Mouse (Mus musculus) mature B cell (primary cell): ENCODE measurements at regions not wholly inside any gene's neighbourhood (a gene's known extent, or its start where the extent isn't known, plus 50 kb on each side); places are given as distances from the start of the nearest gene placed in this dataset.
"Not testable (repeated sequence)": the region's sequence is repeated elsewhere in the genome, so short reads cannot be mapped to it uniquely, and the experiment has no call there.

Experiments used
- in situ Hi-C: fragments of 300-500 bp; cut with MboI; formaldehyde crosslinking; loops from 2 replicates; pipeline ENCODE4 v1.14.3; 2019

DNA sequence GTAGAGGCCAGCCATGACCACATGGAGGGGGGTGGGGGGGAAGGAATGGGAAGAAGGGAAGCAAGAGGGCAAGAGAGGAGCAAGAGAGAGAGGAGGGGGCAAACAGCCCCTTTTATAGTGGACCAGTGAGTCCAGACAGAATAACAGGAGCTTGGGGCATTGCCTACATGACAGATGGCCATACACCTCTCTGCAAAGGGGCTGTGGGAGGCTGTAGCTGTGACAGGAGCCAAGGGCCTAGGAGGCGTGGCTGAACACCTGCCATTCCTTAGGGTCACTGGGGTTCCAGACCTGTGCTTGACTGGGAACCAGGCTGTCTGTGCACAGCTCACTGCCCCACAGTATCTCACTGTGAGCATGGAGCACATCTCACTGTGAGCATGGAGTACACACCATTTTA lies 157.0 kb upstream of the Ipo5 start:
- in situ Hi-C loops: no loop called here

DNA sequence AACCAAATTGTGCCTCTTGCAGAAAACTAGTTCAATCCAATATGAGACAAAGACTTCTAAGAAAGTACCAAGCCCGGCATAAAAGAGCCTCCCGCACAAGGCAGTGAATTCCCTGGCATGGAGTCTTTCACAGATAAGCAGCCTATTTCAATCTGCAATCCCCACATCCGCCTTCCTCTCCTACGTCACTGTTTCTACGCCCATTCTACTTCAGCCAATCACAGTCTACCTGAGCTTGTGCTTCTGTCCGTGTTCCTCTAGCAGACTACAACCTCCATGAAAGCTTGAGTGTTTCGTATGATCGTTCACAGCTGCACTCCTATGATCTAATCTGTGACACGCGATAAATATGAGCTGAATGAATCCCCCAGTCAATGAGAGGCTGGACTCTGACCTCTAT lies 155.6 kb upstream of the Ipo5 start:
- in situ Hi-C loops: no loop called here

DNA sequence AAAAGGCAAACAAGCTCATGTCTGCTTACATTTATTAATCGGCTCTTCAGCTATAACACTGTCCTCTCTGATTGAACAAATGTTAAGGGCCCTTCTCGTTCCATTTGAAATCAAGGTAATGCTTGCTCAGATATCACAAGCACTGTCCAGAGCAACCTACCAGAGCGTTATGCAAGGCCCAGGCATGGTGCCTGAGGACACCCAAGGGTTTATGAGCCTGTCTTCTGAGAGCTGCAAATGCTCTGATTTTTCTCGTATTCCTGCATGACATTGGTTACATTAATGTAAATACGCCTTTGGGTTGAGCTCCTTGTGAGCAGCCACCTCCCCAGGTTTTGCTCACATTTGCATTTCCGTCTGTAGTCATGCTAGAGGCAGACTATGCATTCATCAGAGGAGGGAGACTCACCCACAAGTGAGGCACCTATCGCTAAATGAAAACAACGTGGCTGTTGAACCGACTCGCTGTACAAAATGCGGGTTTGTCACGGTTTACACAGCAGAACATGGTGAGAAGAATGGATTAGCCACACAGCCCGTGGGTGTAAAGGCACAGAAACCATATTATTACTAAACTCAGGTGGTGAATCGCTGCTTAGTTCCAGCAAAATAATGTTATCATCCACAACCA lies 152.7 kb upstream of the Ipo5 start:
- in situ Hi-C loops: no loop called here

DNA sequence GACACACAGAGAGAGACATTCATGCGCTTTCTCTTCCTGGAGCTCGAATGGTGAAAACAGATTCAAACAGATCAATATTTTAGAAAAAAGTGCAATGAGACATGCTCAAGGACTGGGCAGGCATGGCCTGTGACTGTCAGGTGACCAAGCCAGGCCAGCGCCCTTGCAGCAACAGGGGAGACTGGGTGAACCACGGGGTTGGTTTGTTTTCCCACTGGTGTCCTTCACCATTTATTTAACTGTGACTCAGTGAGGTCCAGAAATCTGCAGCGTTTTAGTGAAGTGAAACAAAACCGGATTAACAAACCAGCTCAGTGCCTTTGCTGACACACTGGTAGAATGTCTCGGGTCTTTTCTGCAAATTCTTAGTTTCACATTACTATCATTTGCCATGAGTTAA lies 148.9 kb upstream of the Ipo5 start:
- in situ Hi-C loops: no loop called here

DNA sequence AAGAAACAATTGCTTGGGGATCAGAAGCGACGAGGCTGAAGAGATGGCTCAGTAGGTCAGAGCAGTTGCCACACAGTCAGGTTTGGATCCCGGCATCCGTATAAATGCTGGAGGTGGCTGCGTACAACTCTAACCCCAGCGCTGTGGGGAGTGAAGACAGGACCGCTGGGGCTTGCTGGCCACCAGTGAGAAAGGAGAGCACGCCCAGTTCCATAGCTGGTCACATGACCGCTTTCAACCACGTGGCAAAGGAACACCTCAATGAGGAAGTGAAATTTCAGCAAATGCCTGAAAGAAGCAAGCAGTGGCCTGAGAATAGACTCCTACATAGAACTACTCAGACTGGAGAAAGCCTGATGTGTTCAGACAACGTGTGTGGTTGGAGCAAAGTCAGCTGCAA lies 148.3 kb upstream of the Ipo5 start:
- in situ Hi-C loops: no loop called here

DNA sequence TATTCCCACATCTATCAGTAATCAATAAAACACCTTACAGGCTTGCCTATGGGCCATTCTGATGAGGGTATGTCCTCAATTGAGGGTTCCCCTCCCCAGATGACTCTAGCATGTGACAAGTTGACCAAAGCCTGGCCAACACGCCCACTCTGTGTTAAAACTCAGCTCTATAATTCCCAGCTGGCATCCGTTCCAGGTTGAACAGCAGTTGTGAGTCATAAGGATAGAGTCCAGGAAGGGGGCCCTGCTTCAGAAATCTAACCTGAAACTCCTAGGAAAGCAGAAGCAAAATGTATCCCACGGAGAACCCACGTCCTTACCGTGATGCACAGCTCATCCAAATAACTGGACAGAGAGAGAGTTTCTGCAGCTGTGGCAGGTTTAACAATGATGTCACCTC lies 147.2 kb upstream of the Ipo5 start:
- in situ Hi-C loops: no loop called here

DNA sequence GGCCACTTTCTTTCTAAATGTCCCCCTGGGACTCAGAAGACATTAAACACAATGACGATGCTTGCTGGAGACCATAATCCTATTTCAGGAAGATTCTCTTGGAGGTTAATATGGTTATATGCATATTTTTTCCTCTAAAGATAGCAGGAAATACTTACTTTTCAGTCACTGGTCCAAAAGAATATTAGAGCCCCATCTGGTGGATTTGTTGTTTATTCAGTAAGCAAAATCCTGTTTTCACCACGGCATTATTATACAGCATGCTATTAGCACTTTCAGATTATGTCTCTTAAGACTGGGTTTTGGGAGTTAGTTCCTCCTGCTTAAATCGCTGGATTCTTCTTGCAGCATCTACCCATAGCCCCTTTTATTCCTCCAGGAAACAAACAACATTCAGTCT lies 146.6 kb upstream of the Ipo5 start:
- in situ Hi-C loops: no loop called here

DNA sequence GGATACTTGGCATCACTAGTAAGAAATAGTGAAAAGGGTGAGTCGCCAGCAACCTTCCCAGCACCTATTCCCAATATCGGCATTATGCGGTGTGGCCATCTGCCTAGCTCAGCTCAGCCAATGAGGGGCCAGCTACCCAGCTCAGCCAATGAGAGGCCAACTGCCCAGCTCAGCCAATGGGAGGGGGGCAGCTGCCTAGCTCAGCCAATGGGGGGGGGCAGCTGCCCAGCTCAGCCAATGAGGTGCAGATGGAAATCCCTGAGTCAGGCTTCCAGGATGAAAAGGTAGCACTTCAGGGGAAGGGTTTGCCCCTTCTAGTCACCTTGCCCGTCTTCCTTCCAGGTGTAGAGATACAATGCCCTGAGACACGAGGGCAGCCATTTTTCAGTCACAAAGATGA lies 144.6 kb upstream of the Ipo5 start:
- in situ Hi-C loops: no loop called here

DNA sequence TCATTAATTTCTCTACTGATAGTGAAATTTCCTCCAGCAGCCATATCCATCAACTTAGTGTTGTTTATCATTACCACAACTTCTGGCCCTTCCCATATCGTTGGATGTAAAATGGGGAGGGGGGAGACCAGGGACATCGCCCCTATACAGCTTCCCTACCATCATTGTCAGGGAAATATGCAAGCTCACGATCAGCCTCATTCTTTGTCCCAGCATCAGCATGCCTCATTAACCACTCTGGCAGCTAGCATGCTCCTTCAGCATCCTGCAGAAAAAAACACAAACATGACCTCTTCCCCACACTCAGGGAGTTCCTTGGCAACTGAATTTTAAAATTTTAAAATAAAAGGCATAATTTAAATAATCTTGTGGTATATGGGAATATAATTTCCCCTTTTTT lies 140.4 kb upstream of the Ipo5 start:
- in situ Hi-C loops: no loop called here

DNA sequence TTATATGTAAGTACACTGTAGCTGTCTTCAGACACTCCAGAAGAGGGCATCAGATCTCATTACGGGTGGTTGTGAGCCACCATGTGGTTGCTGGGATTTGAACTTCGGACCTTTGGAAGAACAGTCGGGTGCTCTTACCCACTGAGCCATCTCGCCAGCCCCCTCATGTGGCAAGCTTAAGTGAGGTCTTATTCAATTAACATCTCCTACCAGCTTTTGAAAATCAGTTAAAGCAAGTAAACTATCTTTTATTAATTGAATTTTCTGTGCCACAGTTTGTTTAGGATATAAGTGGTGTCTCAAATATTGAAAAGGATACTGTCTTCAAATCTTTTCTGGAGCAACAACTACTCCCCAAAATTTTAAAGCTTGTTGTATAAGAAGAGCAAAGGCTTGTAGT lies 138.0 kb upstream of the Ipo5 start:
- in situ Hi-C loops: not testable (repeated sequence)

DNA sequence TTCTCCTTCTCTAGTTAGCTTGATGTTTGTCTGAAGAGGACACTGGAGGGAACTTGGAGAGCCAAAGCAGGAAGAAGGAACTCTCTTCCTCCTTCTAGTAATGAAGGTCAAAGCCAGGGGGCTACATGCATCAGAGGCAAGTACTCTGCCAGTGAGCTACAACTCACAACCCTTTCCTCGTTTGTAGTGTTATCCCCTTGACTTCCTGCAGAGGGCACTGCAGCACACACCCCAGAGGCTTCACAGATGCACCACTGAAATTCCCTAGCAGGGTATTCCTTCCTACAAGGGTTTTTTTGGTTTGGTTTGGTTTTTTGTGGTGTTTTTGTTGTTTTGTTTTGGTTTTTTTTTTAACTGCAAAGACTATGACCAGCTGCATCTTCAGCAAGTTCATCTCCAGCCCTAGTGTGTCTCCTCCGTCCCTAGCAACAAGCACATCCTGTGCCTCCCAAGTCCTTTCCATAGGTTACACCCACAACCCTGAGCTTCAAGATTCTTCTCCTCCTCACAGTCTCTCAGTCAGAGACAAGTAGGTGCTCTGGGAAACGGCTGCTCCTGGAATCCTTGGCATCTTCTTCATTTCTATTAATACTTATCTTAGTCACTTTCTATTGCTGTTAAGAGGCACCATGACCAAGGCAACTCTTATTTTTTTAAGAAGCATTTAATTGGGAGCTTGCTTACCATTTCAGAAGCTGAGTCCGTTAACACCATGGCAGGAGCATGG lies 119.0 kb upstream of the Ipo5 start:
- in situ Hi-C loops: no loop called here

DNA sequence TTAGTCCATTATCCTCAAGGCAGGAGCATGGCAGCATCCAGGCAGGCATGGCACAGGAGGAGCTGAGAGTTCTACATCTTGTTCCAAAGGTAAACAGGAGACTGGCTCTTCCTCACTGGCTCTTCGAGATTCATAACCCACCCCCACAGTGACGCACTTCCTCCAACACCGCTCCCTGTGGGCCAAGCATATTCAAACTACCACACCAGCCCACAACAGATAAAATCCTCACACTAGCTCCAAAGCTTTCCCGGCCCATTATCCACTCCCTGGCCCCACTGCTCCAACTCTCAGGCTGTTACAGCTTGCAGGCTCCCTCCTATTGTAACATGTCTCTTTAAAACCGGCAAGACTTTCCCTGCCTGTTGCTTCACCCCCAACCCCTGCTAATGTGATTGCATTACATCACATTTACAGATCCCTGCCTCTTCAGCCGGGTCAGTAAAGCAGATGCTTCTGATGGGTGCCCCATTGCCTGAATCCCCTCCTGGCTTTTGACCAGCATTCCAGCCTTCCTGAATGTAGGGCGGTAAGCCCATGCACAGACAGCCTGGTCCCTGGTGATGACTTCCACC lies 113.0 kb upstream of the Ipo5 start:
- in situ Hi-C loops: no loop called here

DNA sequence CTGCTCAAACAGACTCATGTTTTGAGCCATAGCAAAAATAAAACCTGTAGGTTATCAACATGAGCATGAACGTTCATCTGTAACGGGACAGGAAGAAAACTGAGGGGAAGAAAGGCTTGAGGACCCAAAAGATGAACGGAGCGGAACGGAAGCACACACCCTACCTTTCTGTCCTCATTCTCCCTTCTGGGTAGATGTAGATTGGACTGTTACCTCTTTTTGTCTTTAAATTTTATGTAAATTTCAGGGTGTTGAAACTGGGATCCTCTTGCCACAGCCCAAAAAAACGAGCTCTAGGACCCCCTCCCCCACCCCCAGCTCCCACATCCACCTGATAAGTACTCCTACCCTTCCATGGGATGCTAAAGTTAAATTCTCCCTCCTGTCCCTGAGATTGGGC lies 107.8 kb upstream of the Ipo5 start:
- in situ Hi-C loops: no loop called here

DNA sequence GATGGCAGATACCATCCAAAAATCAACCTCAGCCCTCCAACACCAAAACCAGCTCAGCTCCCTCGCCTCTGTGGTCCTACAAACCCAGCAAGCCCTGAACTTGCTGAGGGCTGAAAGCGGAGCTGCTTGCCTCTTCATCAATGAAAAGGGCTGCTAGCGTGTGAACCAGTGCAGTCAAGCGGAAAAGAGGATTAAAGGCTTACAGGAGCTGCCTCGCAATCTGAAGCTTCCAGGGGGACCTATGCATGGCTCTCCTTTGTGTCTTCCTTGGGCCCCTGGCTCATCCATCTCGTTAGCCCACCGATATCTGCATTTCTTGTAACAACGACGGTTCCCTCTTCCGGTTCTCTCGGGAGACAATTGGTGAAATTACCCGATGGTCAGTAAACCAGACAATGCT lies 107.3 kb upstream of the Ipo5 start:
- in situ Hi-C loops: no loop called here

DNA sequence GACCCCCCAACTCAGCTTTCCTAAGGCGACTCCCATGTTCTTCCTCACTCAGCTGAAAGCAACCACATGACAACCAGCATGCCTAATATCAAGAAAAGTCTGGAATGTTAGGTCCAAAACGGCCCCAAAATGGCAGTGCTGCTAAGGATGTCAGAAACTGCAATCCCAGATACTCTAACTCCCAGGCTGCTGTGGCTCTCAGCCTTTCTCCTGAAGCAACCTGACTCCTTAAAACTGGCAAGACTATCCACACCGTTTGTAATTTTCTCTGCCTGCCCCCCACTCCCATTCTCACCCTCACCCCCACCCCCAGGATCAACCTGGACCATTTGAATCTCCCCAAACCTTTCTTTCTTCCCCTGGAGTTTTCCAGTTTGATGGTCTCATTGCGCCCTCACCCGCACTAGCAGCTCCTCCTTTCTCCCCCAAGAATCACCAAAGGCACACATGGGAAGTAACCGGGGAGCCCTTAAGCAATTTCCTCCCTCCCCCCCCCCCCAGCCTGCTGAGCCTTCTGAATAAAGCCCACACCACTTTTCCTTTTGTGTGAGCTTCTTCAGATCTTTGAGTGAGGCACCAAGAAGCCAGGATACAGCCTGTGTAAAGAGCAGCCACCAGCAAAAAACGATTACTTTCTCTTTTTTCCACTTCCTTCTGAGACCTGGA lies 106.7 kb upstream of the Ipo5 start:
- in situ Hi-C loops: no loop called here

DNA sequence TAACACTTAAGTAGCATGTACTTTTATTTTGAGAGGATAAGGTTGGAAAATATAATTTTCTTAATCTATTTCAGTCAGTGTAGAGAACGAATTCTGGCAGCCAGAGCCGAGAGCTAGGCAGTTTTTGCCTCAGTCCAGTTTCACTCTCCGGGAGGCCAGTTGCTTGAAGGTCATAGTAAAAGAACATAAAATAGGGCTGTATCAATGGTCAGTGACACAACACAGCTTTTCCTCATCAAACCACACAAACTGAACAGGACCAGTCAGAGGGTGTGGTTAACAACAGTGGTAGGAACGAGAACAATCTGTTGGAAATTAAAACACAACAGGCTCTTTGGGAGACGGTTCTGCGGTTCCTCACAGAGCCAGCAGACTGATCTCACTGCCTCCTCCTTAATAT lies 105.9 kb upstream of the Ipo5 start:
- in situ Hi-C loops: no loop called here

DNA sequence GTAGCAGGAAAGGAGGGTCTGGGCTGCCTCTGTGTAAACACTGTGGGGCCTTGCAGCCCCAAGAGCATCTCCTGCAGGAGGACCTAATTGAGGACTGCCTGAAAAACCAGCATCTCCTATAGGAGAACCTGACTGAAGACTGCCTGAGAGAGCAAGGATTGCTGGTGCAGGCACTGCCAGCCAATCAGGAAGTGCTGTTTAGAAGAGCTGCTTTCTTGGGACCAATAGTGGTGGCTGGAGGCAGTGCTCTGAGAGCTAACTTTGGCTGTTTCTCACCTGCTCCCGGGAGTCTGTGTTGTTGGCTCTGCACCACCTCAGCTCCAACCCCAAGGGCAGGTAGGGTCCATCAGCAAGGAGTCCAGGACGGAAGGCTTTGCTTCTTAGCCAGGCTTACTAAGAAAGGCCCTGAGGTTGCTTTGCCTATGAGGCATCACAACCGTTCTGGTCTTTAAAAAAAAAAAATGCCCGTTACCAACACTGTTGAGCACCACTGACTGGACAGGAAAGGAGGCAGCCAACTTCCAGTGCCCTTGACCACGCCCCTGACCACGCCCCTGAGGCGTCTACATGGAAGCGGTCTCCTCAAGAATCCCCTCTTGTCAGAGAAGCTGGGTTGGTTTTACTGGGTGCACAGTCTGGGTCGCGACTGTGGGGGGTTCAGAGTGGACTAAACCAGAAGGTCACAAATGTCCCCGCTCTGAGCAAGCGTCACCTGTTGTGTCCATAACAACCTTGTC lies 105.0 kb upstream of the Ipo5 start:
- in situ Hi-C loops: not testable (repeated sequence)

DNA sequence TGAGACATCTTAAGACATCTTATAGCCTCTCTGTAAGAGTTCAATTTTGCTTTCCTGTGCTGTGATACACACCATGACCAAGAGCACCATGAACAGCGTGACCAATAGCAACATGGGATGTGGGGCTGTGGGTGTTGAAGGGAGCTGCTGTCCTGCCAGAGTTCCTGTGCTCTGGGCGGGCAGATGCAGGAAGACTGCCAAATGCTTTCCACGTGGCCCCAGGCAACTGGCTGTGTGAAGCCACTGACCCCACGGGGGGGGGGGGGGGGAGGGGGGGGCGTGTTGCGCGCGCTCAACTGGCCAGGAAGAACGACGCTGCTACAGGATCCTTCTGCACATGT lies 104.5 kb upstream of the Ipo5 start:
- in situ Hi-C loops: no loop called here

DNA sequence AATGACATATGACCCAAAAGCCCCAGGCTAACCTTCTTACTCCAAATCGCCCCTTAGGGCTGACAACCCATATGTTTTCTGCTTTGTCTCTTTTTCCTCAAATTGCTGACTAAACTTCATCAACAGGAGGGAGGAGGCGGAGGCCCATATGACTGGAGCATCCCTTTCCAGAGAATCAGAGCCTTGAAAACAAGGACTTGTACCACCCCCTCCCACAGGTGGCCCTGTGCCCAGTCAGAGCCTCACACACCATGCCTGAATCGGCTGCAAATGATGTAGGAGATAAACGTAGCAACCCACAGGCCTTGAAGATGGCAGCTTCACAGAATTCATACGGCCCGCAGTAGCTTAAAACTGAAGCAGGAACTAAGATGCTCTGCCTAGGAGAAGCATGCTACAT lies 101.7 kb upstream of the Ipo5 start:
- in situ Hi-C loops: no loop called here

DNA sequence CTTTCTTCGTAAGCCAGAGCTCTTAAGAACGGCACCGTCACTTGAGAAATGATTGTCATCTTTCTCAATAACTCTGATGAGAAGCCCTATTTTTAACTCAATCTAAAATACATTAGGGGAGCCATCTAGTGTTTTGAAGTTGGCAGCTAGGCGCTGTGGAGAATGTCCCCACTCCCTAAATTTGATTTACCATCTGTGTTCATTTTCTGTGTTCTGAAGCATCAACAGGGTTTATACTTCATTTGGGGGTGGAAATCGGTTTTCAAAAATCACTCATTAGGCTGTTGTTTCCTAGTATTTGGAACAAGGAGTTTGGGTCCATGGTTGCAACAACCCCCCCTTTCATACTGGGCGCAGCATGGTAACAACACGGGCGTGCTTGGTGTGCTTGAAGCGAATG lies 97.1 kb upstream of the Ipo5 start:
- in situ Hi-C loops: no loop called here

DNA sequence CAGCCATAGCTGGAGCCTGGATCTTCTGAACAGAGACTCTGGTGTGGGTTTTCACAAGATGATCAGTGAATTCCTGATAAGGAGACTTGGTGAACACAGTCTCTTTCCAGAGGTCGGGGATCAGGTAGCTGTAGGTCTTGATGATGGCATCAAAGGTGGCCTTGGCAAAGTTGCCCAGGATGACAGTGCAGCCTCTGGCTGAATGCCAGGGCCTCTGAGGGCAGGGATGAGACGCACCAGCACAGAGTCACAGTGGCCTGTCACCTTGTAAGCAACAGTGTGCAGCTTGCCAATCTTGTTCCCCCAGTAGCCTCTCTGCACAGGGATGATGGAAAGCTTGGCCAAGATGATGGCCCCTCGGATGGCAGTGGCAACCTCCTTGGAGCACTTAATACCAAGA lies 95.9 kb upstream of the Ipo5 start:
- in situ Hi-C loops: not testable (repeated sequence)

DNA sequence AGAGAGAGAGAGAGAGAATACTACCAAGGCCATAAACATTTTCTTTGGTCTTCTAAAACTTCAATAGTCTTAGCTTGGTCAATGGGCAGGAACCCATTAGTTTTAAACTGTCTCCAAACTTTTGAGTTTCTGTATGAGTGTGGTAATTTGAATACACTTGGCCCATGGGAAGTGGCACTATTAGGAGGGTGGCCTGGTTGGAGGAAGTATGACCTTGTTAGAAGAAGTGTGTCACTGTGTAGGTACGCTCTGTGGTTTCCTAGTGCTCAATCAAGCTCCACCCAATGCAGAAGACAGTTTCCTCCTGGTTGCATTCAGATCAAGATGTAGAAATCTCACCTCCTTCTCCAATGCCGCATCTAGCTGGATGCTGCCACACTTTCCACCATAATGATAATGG lies 94.5 kb upstream of the Ipo5 start:
- in situ Hi-C loops: no loop called here

DNA sequence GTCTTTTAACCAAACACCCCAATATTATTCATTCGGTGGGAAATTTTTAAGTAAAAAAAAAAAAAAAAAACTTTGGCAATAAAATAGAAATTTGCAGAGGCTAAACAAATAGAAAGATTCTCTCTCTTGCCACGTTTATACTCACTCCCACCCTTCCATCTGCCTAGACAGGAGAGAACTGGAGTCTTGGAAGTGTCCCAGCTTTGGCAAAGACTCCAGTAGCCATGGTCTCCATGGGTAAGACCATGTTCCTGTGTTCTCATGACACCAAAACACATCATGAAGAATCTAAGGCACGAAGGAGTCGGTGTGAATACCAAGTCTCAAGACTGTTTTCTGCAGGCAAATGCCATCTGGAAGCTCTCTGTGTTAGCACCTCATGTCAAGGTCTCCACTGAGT lies 84.8 kb upstream of the Ipo5 start:
- in situ Hi-C loops: loop anchor here (25.0 kb wide), 1 partner anchor 636 kb away; no protein-coding TSS in a partner anchor
